Mouse (Mus musculus) left cerebral cortex, postnatal 14 days (tissue): ENCODE data around the gene Nae1. TPM values are rescaled to one million over a fixed set of nuclear protein-coding genes. Genes with fewer than 3 reads are reported as not detected.
A peak's percentile ranks its signal among the peaks of the same experiment; 100 is the strongest.

Experiments used
- DNase-seq, 2 experiments: peaks; one replicate each; pipeline ENCODE4 v3.0.0; 2021 to 2022; ENCODE audit warnings: low spot score in 2 of 2, mixed read lengths in 1 of 2
- intact Hi-C: fragments of 180-260 bp; cut with DNase I; formaldehyde crosslinking; loops from one replicate; pipeline ENCODE4 v1.15.1; 2025
- total RNA-seq, 2 experiments: library from RNA; stranded (reverse); gene quantifications; 2 replicates each; pipeline ENCODE4 v1.2.3; 2021

The Nae1 gene
- total RNA-seq, 2 experiments from 2014 or later, result 50.1 to 52.2 TPM

- intact Hi-C loops, result loop anchor here (5.0 kb wide), 1 partner anchor 36 kb away; no protein-coding TSS in a partner anchor
- DNase-seq, result no peak
Measured at GRCm38 (mm10) chr8:104536028-104536427, 1.6 kb upstream of the Nae1 start.

- DNase-seq, result no peak
- intact Hi-C loops, result loop anchor here (5.0 kb wide), 1 partner anchor 37 kb away; no protein-coding TSS in a partner anchor
Measured at GRCm38 (mm10) chr8:104535378-104535777, 941 bp upstream of the Nae1 start.

- no peak for DNase-seq
- intact Hi-C loops, result loop anchor here (5.0 kb wide), 1 partner anchor 38 kb away; no protein-coding TSS in a partner anchor
Measured at GRCm38 (mm10) chr8:104534779-104535141, 323 bp upstream of the Nae1 start.

GRCm38 (mm10) chr8:104533551-104533950 lies 886 bp downstream of the Nae1 start:
- intact Hi-C loops, result no loop called here
- DNase-seq, result no peak

GRCm38 (mm10) chr8:104529671-104530070 lies 4.8 kb downstream of the Nae1 start:
- DNase-seq, result no peak
- intact Hi-C loops, result no loop called here

GRCm38 (mm10) chr8:104517872-104518271 lies 16.6 kb downstream of the Nae1 start:
- DNase-seq, result no peak
- intact Hi-C loops, result loop anchor here (5.0 kb wide), 1 partner anchor 96 kb away; no protein-coding TSS in a partner anchor

GRCm38 (mm10) chr8:104510134-104510533 lies 24.3 kb downstream of the Nae1 start:
- DNase-seq, result no peak
- intact Hi-C loops, result no loop called here

- DNase-seq, result peak; percentile 31 to 47
- intact Hi-C loops, result loop anchor here (5.0 kb wide), 1 partner anchor 67 kb away; the partner anchor contains the start of gene Dync1li2
Measured at GRCm38 (mm10) chr8:104509061-104510006, 25.1 kb downstream of the Nae1 start, which contains the start of gene Terb1. TSS of gene Terb1 (minus strand) at chr8:104509910.

- intact Hi-C loops, result no loop called here
- DNase-seq, result no peak
Measured at GRCm38 (mm10) chr8:104479091-104479490, 55.3 kb downstream of the Nae1 start.

GRCm38 (mm10) chr8:104472465-104472864 lies 62.0 kb downstream of the Nae1 start:
- no peak for DNase-seq
- intact Hi-C loops, result no loop called here

GRCm38 (mm10) chr8:104467463-104467862 lies 67.0 kb downstream of the Nae1 start:
- intact Hi-C loops, result no loop called here
- DNase-seq, result no peak

Other genes starting within 250 kb of the Nae1 start
- gene Cmtm2a, start 241.5 kb downstream of the Nae1 start, total RNA-seq, result not detected
- gene Gm45711, start 224.6 kb downstream of the Nae1 start, total RNA-seq, result not detected
- not detected for gene Cmtm1, start 224.5 kb downstream of the Nae1 start, total RNA-seq
- not detected for gene Gm11020, start 213.1 kb downstream of the Nae1 start, total RNA-seq
- not detected for gene Cmtm2b, start 212.4 kb downstream of the Nae1 start, total RNA-seq
- gene Cmtm3, start 195.2 kb downstream of the Nae1 start, total RNA-seq, result 10 to 100 TPM; 12.2 to 21.8 TPM
- gene Cmtm4, start 138.8 kb downstream of the Nae1 start, total RNA-seq, result 10 to 100 TPM; 71.3 to 72.9 TPM
- 100 to 1,000 TPM; 254 to 257 TPM for gene Dync1li2, start 91.6 kb downstream of the Nae1 start, total RNA-seq
- 1 to 10 TPM; 1.0 to 1.6 TPM for gene Terb1, start 24.7 kb downstream of the Nae1 start, total RNA-seq
- gene Car7, start 52 bp upstream of the Nae1 start, total RNA-seq, result 10 to 100 TPM; 28.9 to 36.4 TPM
- 1 to 10 TPM; 8.8 to 9.0 TPM for gene Pdp2, start 56.8 kb upstream of the Nae1 start, total RNA-seq
- gene Cdh16, start 89.8 kb upstream of the Nae1 start, total RNA-seq, result not detected
- 1 to 10 TPM; 4.8 to 5.1 TPM for gene Rrad, start 96.7 kb upstream of the Nae1 start, total RNA-seq
- gene Ciao2b, start 107.3 kb upstream of the Nae1 start, total RNA-seq, result 10 to 100 TPM; 30.7 to 32.1 TPM
- not detected for gene Ces2a, start 199.4 kb upstream of the Nae1 start, total RNA-seq